Mouse (Mus musculus) kidney, postnatal 36 days (tissue): ENCODE measurements around the gene Hspa12a.
A peak's percentile ranks its signal among the peaks of the same experiment; 100 is the strongest.
"Not testable (repeated sequence)": the region's sequence is repeated elsewhere in the genome, so short reads cannot be mapped to it uniquely, and the experiment has no call there.

Experiments used
- DNase-seq, 2 experiments: peaks; one replicate each; pipeline ENCODE4 v3.0.0; 2021 to 2022; ENCODE audit warnings: mixed read lengths in 2 of 2

Hspa12a gene

DNA sequence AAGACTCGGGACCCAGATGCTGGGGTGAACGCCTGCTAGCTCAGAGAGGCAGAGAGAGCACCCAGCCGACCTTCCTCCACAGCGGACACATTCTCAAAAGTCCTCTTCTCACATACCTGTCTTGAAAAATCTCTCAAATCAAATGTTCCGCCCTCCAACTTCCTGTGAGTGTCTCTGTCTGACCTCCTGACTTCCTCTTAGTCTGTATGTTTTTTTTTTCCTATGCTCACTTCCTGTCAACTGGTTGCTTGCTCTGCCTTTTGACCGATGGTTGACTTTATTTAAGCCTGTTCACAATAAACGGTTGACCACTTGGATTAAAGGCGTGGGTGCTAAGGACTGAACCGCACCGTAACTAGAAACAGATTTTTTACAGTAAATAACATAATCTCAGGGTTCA, 35.4 kb downstream of the Hspa12a start:
- DNase-seq: peak in 1 of 2 experiments; percentile 14

DNA sequence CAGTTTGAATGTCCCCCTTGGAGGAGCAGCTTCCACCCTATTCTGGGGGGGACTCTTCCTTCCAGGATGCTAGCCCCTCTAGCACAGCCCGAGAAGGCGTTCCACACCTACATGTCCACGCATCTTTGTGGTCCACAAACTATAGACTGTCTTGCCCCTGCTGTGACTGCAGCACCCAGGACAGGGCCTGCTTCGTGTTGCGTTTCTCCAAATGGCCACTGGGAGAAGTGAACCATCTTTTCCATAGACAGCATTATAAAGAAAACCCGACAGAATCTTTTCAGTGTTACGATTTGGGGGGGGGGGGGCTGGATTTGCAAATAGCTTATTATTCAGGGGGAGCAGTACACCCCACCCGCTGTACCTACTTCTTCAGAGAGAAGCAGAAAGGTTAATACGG, 36.8 kb downstream of the Hspa12a start:
- no peak for DNase-seq

DNA sequence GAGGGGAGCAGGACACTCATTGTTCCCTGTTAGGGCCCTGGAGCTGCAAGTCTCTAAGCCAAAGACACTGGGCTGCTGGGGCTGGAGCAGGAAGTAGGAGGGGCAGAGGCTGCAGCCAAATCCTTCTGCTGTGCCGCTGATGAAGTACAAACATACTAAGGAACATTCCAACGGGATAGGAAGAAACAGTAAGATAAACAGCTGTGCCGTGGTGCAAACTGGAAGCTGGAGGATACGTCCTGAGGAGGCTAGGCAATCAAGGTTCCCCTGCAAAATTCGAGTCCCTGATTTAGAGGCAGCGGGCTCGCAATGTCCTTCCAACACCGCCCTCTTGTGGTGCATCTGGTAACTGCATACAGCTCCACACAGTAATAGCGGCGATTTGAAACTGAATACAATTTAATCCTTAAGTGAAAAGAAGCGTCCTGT, 39.5 kb downstream of the Hspa12a start:
- DNase-seq: peak; percentile 77 to 94

DNA sequence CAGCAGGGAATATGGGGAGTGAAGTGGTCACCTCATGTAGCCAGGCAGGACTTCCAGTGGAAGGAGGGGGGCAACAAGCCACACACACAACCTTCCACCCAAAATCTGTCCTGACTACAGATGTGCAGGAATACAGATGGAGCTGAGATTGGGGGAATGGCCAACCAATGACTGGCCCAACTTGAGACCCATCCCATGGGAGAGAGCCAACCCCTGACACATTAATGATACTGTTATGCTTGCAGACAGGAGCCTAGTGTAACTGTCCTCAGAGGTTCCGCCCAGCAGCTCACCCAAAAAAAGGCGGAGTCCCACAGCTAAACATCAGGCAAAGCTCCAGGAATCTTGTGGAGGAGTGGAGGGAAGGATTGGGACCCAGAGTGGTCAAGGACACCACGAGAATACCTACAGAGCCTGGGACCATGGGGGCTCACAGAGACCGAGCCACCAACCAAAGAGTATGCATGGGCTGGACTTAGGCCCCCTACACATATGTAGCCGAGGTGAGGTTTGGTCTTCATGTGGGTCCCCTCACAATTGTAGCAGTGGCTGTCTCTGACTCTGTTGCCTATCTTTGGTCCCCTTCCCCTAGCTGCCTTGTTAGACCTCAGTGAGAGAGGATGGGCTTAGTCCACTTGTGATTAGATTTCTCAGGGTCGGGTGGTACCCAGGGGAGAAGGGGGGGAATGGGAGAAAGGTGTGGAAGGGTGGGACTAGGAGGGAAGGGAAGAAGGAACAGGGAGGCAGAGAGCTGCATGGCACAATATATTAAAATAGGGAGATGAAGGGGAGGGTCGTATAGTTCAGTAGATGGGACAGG, 40.2 kb downstream of the Hspa12a start:
- no peak for DNase-seq

DNA sequence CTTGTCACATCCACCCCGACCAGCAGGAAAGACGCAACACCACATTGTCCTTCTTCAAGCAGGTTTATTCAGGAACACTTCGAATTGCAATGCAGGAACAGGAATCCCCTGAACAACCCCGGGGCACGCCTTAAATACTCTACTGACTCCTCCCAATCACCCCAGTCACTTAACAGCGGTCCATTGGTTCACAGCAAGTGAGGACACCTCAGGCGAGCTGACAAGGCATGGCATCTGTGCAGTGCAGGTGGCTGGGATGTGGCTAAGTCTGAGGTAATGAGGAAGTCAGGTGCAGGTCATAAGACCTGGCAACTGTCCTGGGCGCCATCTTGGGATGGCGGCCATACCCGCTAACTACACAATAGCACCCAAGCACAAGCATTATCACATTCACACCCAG, 43.0 kb downstream of the Hspa12a start:
- not testable (repeated sequence) for DNase-seq

- no peak for DNase-seq
These were observed 47.2 kb downstream of the Hspa12a start for GRCm38 (mm10) chr19:58896216-58896615.

- DNase-seq: no peak
These were observed 54.0 kb downstream of the Hspa12a start for GRCm38 (mm10) chr19:58889306-58890038.

- DNase-seq: peak in 1 of 2 experiments; percentile 25
These were observed 57.0 kb downstream of the Hspa12a start for GRCm38 (mm10) chr19:58886467-58886866.

GRCm38 (mm10) chr19:58883451-58883850, 60.0 kb downstream of the Hspa12a start:
- no peak for DNase-seq

DNA sequence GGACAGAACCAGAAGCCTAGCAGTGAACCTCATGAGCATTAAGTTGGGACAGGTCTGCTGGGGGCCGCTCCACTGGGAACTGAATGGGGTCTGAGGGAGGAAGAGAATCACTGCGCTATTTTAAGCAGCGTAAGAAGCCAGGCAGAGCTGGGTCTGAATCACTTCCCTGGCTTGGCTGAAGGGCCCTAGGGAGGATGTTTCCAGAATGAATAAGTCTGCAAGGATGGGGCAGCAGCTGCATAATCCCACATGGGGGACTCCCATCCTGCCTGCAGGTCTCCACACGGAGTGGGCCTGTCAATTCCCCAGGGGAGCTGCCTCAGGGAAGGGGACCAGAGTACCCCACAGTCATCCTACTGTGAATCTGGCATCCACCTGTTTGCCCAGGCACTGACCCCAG, 61.1 kb downstream of the Hspa12a start:
- no peak for DNase-seq

DNA sequence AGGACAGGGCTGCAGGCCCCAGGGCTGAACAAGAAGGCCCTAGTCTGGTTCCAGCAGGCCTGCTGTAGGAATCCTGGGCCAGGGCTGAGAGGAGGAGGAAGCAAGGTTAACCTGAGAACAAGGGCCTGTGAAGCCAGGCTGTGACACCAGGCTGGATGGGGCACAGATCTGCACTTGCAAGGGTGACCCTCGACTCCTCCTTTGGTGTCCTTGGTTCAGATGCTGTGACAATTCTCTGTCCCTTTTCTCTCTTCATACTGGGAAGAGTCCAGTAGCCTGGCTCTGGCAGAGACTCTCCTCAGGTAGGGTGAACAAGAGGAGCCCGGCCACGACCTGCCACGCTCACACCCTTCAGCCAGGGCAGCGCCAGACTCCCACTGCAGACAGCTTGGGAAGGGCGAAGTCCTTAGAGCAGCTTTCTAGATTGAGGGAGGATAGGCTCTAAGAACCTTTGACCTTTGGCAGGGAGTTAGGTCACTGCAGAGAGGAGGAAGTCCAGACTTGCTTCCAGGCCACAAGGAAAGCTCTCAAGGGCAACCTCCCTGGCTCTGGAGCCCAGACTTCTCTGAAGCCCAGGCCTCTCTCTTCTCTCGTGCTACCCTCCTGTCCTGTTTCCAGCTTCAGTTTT, 64.0 kb downstream of the Hspa12a start:
- DNase-seq: peak; percentile 69 to 77

DNA sequence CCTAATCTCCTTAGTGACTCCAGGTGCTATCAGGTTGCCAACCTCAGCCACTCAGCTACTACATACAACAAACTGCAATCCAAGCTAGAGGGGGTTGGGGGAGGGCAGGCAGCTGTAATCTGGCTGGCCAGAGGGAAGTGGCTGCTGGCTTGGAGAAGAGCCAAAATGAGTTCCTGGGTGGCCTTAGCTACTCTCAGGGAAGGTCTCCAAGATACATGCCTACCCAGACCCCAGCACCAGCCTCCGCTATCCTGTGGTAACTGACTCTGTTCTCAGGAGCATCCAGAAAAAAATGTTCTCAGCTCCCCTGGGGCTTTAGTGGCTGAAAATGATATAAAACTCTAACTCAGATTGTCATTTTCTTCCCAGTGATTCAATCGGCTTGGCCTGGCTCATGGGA, 64.9 kb downstream of the Hspa12a start:
- no peak for DNase-seq

DNA sequence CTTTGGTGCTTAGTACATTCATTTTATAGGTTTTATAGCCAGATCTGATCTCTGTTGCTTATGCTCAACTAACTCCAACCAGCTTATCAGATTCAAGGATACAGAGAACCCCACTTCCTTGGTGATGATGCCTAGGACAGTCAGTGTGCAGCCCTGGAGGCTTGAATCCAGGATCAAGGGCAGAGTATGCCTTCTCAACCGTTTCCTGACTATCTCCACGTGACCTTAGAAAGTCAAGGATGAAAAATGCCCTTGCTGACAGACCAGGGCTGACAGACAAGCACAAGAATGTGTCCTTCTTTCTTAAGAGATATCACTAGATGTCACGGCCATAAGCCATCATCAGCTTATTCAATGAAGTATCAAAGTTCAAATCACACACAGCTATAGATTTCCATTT, 69.9 kb downstream of the Hspa12a start:
- DNase-seq: no peak

- DNase-seq: no peak
These were observed 70.8 kb downstream of the Hspa12a start for GRCm38 (mm10) chr19:58872381-58873259.

- DNase-seq: no peak
These were observed 71.6 kb downstream of the Hspa12a start for GRCm38 (mm10) chr19:58871878-58872277.

DNA sequence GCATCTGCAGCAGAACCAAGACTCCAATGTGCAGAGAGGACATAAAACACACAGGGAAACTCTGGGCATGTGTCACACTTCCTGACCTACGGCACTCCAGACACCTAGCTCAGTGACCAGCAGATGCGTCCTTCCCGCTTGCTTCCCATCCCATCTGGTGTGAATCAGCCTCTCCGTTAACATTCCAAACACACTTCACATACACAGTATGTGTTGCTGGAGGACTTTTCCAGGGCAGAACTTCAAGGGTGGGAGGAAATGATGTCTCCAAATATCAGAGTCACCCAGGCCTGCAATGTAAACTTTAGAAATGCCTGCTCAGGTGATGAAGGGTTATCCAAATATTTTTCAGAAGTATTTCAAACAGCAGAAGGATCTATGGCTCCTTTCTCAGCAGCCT, 76.8 kb downstream of the Hspa12a start:
- DNase-seq: no peak

DNA sequence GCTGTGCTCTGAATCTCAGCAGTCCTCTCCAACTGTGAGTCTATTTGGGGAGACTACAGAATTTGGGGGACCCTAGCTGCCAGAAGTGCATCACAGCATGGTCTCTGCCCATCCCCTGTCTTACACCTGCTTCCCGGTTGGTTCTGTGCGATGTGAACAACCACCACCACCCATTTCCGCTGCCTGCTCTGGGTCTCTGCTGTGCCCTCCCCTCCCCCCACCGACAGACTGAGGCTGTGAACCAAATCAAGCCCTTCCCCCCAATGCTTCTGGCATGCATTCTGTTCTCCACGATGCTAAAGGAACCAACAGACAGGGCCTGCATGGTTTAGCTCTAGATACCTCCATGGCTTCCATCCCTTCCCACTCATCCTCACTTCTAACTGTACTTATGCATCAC, 78.2 kb downstream of the Hspa12a start:
- DNase-seq: no peak

DNA sequence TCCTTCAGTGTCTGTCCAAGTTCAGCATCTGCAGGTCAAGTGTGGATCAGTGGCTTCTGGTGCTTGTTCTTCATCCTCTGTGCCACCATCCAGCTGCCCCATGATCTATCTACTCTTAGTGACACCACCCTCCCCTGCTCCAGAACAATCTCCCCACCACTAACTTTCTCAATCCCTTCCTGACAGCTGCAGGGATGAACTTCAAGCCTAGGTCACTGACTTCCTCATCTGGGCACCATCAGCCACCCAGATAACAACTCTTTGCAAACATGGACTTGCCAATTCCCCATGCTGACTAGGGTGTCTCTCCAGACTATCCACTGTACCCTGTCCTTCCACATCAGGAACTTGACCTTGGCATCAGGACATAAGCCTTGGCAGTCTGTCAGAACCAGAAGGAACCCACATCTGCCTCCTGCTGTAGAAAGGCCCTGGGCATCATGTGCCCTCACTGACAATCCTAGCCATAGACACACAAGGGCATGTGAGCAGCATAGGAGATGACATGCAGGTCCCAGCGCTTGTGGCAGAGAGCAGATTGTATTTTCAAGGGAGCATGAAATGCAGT, 79.4 kb downstream of the Hspa12a start:
- peak; percentile 34 to 36 for DNase-seq

- peak in 1 of 2 experiments; percentile 41 for DNase-seq
These were observed 82.2 kb downstream of the Hspa12a start for GRCm38 (mm10) chr19:58861174-58861760.

DNA sequence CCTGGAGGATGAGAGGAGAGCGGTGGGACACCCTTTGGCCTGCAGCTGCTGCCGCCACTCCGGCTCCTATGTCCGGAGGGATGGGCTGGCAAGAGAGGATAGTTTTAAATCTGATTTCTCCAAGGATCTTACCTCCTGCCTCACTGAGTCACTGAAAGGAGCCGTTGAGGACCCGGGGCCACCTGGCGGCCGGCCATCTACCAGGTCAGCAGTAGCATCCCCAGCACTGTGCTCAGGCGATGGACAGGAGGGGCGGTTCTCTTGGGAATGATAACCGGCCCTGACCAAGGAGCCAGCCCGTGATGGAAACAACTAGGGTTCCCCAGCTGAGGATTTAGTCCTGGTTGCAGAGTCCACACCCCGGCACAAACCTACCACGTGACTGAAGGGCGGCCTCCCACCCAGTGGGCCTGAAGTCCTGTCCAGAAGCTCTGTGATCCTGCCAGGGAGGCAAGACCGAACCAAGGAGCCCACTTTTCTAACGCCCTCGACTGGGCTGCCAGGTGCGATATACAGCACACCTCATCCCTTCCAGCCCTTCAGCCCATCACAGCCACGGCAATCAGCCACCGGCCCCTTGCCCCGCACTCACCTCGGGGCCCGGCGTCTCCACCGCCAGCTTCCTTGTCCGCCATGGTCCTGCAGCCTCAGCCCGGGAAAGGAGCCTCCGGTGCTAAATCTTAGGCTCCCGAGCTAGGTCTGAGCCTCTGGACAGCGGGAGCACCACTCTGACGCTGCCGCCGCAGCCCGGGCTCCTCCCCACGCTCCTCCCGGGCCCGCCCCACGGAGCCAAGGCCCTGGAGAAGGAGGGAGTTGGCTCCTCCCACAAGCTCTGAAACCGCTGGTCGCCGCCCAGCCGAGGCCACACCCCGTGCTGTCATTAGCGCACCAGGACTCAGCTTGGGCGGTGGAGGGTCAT, 82.9 kb downstream of the Hspa12a start:
- DNase-seq: peak; percentile 94 to 95

GRCm38 (mm10) chr19:58859831-58860254, 83.6 kb downstream of the Hspa12a start:
- DNase-seq: peak in 1 of 2 experiments; percentile 46
